ENCODE assay signal across 10 mouse cellular contexts in the genomic region with DNA sequence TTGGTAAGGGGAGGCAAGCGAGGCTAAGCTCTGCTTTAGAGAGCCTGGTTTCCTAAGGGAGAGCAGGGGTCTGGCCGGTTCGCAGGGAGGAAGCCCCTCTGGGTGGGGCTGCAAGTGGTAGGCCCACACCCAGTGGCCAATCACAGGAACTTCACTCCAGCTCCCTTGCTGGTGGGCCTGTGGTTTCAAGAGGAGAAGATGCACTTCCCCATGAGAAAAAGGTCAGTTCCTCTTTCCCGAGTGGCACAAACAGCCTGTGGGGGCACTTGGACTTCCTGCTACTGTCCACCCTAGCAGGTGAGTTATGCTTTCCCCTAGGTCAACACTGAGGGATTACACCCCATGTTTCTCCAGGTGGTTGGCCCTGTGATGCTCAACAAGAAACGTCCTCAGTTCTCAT.
DNase-seq lines count a peak whose midpoint lies in the region; ATAC-seq and TF ChIP-seq lines count a peak whose summit lies in the region.
"Had no signal": no experiment of that assay in that cellular context is flagged by ENCODE, and none has a peak within 500 bp of the region (broad histone marks: within the 10 kb centered on the region; RNA-seq: fewer than 3 reads in every experiment).

No protein-coding gene starts in this region.

- no peak for DNase-seq in hindbrain, embryonic 10.5 days (ENCODE audit: low spot score)
- peak; percentile 2 for DNase-seq in T-cell, adult 2 months (ENCODE audit: low spot score)
- DNase-seq in lung, postnatal 14 days, result peak; percentile 3
- DNase-seq in spleen, adult 2 months (ENCODE audit: low read depth in 1 of 2, low spot score in 2 of 2), result peak; percentile 55 to 77
- no peak for DNase-seq in kidney, adult 18-20 months
- DNase-seq: cerebellum, adult 18-20 months; kidney, adult 11 months had no signal

- H3K4me1 ChIP-seq in hindbrain, embryonic 10.5 days (replicated peaks), result no peaks in the 10 kb centered on the region; the same call in 1 of the 2 replicates
- H3K4me1 ChIP-seq in hindbrain, embryonic 12.5 days, result no peaks in the 10 kb centered on the region
- H3K4me1 ChIP-seq in spleen, adult 2 months (ENCODE audit: control insufficient read depth, insufficient read depth, insufficient read length), result peaks cover 35% of the 10 kb centered on the region

- H3K27me3 ChIP-seq in hindbrain, embryonic 10.5 days (ENCODE audit: insufficient read depth, poor library complexity, severe bottlenecking), result no peaks in the 10 kb centered on the region
- no peaks in the 10 kb centered on the region for H3K27me3 ChIP-seq in hindbrain, embryonic 12.5 days
- H3K27me3 ChIP-seq in spleen, adult 2 months (ENCODE audit: control insufficient read depth, insufficient read depth, low read length), result no peaks in the 10 kb centered on the region

- H3K9ac ChIP-seq in hindbrain, embryonic 12.5 days, result no peak overlapping the region

- no peak for ATAC-seq in hindbrain, embryonic 12.5 days (ENCODE audit: low FRiP score)
- no peak for ATAC-seq in inflammation-experienced regulatory T-cells, adult 6 months
- ATAC-seq in cerebellum, adult (ENCODE audit: insufficient number of reproducible peaks, low FRiP score, low TSS enrichment), result no peak

- H3K27ac ChIP-seq in hindbrain, embryonic 10.5 days, result 0 out of 2 replicates have a peak overlapping the region, but pooled peaks have one; percentile 4
- no peak overlapping the region for H3K27ac ChIP-seq in hindbrain, embryonic 12.5 days
- peak overlapping the region; percentile 87 for H3K27ac ChIP-seq in spleen, adult 2 months (ENCODE audit: insufficient read depth, low read length)

- TF ChIP-seq POLR2A in spleen, adult 2 months (IDR thresholded peaks at IDR 0.05; ENCODE audit: low read depth, low read length), result no peak; the same call in 1 of the 2 replicates

- H3K4me2 ChIP-seq in hindbrain, embryonic 12.5 days (replicated peaks), result no peak overlapping the region

- H3K4me3 ChIP-seq in hindbrain, embryonic 10.5 days, result no peak overlapping the region
- H3K4me3 ChIP-seq in hindbrain, embryonic 12.5 days, result no peak overlapping the region
- no peak overlapping the region for H3K4me3 ChIP-seq in spleen, adult 2 months (ENCODE audit: extremely low read depth, insufficient read depth, insufficient read length)

- H3K36me3 ChIP-seq in hindbrain, embryonic 10.5 days, result no peaks in the 10 kb centered on the region
- no peaks in the 10 kb centered on the region for H3K36me3 ChIP-seq in hindbrain, embryonic 12.5 days
- H3K36me3 ChIP-seq in spleen, adult 2 months (ENCODE audit: control insufficient read depth, insufficient read depth, low read length), result no peaks in the 10 kb centered on the region

- WGBS in hindbrain, embryonic 10.5 days, result 67% methylated on average over 5 of the region's 5 CpGs
- WGBS in hindbrain, embryonic 12.5 days, result 75% methylated on average over 5 of the region's 5 CpGs
- 9% methylated on average over 5 of the region's 5 CpGs for WGBS in spleen, adult 2 months

- H3K9me3 ChIP-seq in hindbrain, embryonic 10.5 days, result no peaks in the 10 kb centered on the region
- no peaks in the 10 kb centered on the region for H3K9me3 ChIP-seq in hindbrain, embryonic 12.5 days (replicated peaks)

- TF ChIP-seq CTCF in spleen, adult 2 months (IDR thresholded peaks at IDR 0.05; ENCODE audit: extremely low read depth, insufficient read depth, insufficient read length, insufficient replicate concordance), result peak; percentile 45; the same call in 1 of the 2 replicates

Comparison
In these comparisons a context has a peak if more than half of its experiments do, and no peak if none do; other contexts are left out.
1. DNase-seq: peak in T-cell, adult 2 months (single experiment), lung, postnatal 14 days (single experiment) and spleen, adult 2 months (2 of 2); none in hindbrain, embryonic 10.5 days (single experiment) and kidney, adult 18-20 months (single experiment).